Mouse (Mus musculus) hindbrain, postnatal 0 days (tissue): ENCODE measurements around the gene Fbln1. TPM values are rescaled to one million over a fixed set of nuclear protein-coding genes. Genes with fewer than 3 reads are reported as not detected.

ENCODE experiments used
- ATAC-seq: fragments of 200-750 bp; cut with Nextera tagmentation; 2 replicates; pipeline ENCODE4 v1.8.0; 2017; ENCODE audit warnings: mild to moderate bottlenecking, moderate TSS enrichment, moderate library complexity
- DNase-seq: peaks from one replicate; pipeline ENCODE4 v3.0.0-alpha.2; 2015; ENCODE audit warnings: low spot score
- H3K27ac ChIP-seq: fragments of 300-500 bp; sonication (generic); 2 replicates; pipeline ENCODE4 v1.5.1; 2014; ENCODE audit warnings: mild to moderate bottlenecking
- H3K27me3 ChIP-seq: fragments of 300-500 bp; sonication (generic); 2 replicates; pipeline ENCODE4 v1.6.1; 2014; ENCODE audit warnings: low read length, mixed read lengths; ENCODE audit not compliant: insufficient read depth
- H3K36me3 ChIP-seq: fragments of 300-500 bp; sonication (generic); 2 replicates; pipeline ENCODE4 v1.6.1; 2014; ENCODE audit warnings: low read length, mixed read lengths; ENCODE audit not compliant: insufficient read depth
- H3K4me1 ChIP-seq: fragments of 300-500 bp; sonication (generic); 2 replicates; pipeline ENCODE4 v1.6.1; 2014; ENCODE audit warnings: antibody characterized with exemption, low read length, mixed read lengths; ENCODE audit not compliant: insufficient read depth
- H3K4me2 ChIP-seq: fragments of 300-500 bp; sonication (generic); 2 replicates; pipeline ENCODE4 v1.6.1; 2014; ENCODE audit warnings: low read depth, mild to moderate bottlenecking, low read length, moderate library complexity, mixed read lengths
- H3K4me3 ChIP-seq: fragments of 300-500 bp; sonication (generic); 2 replicates; pipeline ENCODE4 v1.5.1; 2014; ENCODE audit warnings: low read length
- H3K9ac ChIP-seq: fragments of 300-500 bp; sonication (generic); replicated peaks from 2 replicates; pipeline ENCODE4 v1.6.1; 2014; ENCODE audit warnings: mild to moderate bottlenecking, low read length, moderate library complexity, mixed read lengths
- H3K9me3 ChIP-seq: fragments of 300-500 bp; sonication (generic); 2 replicates; pipeline ENCODE4 v1.6.1; 2016; ENCODE audit warnings: low read length, mixed read lengths
- CTCF ChIP-seq: IDR thresholded peaks from 2 replicates; pipeline ENCODE4 v1.5.1; 2016; ENCODE audit warnings: antibody characterized with exemption, control low read depth, low read depth
- WGBS: fragments of 180-500 bp; shearing (Covaris S2); extraction: QIAGEN DNeasy Blood & Tissue Kit; methylation state at CpG from one replicate; pipeline ENCODE4 v1.1.7; 2014; 5-methylcytosine and 5-hydroxymethylcytosine counted together
- polyA plus RNA-seq: library from polyadenylated mRNA; unstranded; fragments of >200 nt; fragmentation: Nextera tagmentation; extraction: Ambion mirVana; gene quantifications from 2 replicates; pipeline ENCODE4 v1.2.1, GENCODE M21; 2015
- total RNA-seq: library from RNA; depleted of rRNA; stranded (reverse); fragments of >200 nt; gene quantifications from 2 replicates; pipeline ENCODE4 v1.2.3, GENCODE M21; 2014

Gene Fbln1
- total and polyA plus RNA-seq, 2 experiments from 2014 or later, result 48.3 to 73.9 TPM

GRCm38 (mm10) chr15:85284651-85285050 lies 78.9 kb downstream of the Fbln1 start:
- ATAC-seq (no peak), DNase-seq (no peak)
- no peak overlapping the region for H3K4me3 ChIP-seq
- 76% methylated on average over 6 of the region's 6 CpGs for WGBS
- H3K27ac ChIP-seq, result no peak overlapping the region
- no peak overlapping the region for H3K4me2 ChIP-seq
- no peaks in the 10 kb centered on the region for H3K9me3 ChIP-seq
- no peak for TF ChIP-seq CTCF
- no peaks in the 10 kb centered on the region for H3K27me3 ChIP-seq
- 0 out of 2 replicates have a peak, but pooled peaks cover 4% of the 10 kb centered on the region for H3K4me1 ChIP-seq
- H3K36me3 ChIP-seq, result no peaks in the 10 kb centered on the region
- no peak overlapping the region for H3K9ac ChIP-seq

- Histone ChIP-seq H3K4me1 (peaks cover 22% of the 10 kb centered on the region), H3K9ac (no peak overlapping the region), H3K4me2 (no peak overlapping the region), H3K9me3 (no peaks in the 10 kb centered on the region), H3K36me3 (no peaks in the 10 kb centered on the region), H3K27me3 (no peaks in the 10 kb centered on the region), H3K27ac (no peak overlapping the region), H3K4me3 (no peak overlapping the region)
- peak; percentile 48 for TF ChIP-seq CTCF
- WGBS, result 89% methylated on average over 3 of the region's 3 CpGs
- ATAC-seq, result no peak
- no peak for DNase-seq
Measured at GRCm38 (mm10) chr15:85294632-85295031, 88.9 kb downstream of the Fbln1 start.

DNA sequence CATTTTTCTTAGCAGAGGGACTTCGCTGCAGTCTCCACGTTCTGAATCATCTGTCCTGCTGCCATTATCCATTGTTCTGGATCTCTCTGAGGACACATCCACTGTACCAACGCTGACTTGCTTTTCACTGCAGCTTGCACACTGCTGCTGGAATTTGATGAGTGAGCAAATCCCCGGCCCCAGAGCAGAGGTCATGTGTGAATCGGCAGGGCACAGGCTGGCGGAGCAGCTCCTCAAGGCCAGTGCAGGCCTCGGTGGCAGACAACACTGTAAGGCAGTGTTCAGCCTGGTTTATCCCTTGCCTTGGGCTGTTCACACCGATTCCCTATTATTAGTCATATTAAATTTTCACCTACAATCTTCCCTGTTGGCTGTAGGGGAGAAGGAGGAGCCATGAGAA lies 89.8 kb downstream of the Fbln1 start:
- WGBS, result 42% methylated on average over 8 of the region's 8 CpGs

DNA sequence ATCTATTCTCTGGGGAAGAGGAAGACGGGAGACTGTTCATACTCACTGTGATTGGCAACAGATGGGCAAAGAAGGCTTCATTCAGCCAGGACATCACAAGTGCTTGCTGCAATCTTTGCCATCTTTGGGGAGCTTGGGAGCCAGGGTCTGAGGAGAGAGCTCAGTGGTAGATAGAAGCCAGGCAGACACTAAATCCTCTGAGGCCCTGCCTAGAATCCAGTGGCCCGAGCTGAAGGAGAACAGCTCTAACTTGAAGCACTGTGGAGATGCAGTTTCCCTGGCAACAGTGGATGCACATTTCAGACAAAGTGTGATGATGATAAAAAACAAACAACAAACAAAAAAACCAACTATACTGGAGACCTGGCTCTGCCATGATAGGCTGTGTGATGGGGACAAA lies 90.2 kb downstream of the Fbln1 start:
- DNase-seq (peak; percentile 34), ATAC-seq (no peak)
- no peaks in the 10 kb centered on the region for H3K27me3 ChIP-seq
- peak overlapping the region; percentile 36; the same call in 1 of the 2 replicates for H3K27ac ChIP-seq
- WGBS, result 14% methylated on average over 2 of the region's 2 CpGs
- no peak overlapping the region for H3K4me2 ChIP-seq
- H3K4me3 ChIP-seq, result no peak overlapping the region
- no peaks in the 10 kb centered on the region for H3K9me3 ChIP-seq
- H3K36me3 ChIP-seq, result no peaks in the 10 kb centered on the region
- no peak overlapping the region for H3K9ac ChIP-seq
- peaks cover 22% of the 10 kb centered on the region for H3K4me1 ChIP-seq
- TF ChIP-seq CTCF, result no peak

More for the DNA sequence above, 89.8 kb downstream of the Fbln1 start:
- Histone ChIP-seq H3K27me3 (no peaks in the 10 kb centered on the region), H3K4me2 (no peak overlapping the region), H3K27ac (peak overlapping the region; percentile 36; the same call in 1 of the 2 replicates), H3K9me3 (no peaks in the 10 kb centered on the region), H3K9ac (no peak overlapping the region), H3K36me3 (no peaks in the 10 kb centered on the region), H3K4me1 (peaks cover 22% of the 10 kb centered on the region), H3K4me3 (no peak overlapping the region)
- no peak for TF ChIP-seq CTCF
- ATAC-seq, result no peak
- DNase-seq, result peak; percentile 28

DNA sequence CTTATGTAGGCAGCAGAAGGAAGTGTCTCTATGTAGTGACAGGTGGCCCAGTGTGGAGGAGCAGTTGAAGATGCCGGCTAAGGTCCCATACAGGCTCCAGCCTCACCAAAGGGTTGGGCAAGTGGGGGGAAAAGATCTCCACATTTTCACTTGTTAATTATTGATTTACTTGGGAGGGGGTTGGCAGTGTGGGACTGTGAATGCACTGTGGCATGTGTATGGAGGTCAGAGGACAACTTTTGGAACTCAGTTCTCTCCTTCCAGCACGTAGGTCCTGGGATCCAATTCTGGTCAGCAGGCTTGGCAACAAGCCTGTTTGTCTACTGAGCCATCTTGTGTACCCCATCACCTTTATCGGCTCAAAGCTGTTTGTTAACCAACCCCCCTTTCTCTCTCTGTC lies 90.8 kb downstream of the Fbln1 start:
- Histone ChIP-seq H3K9ac (no peak overlapping the region), H3K9me3 (no peaks in the 10 kb centered on the region), H3K36me3 (no peaks in the 10 kb centered on the region), H3K4me2 (no peak overlapping the region), H3K4me3 (no peak overlapping the region), H3K27me3 (no peaks in the 10 kb centered on the region), H3K4me1 (peaks cover 22% of the 10 kb centered on the region), H3K27ac (peak overlapping the region; percentile 36; the same call in 1 of the 2 replicates)
- ATAC-seq (no peak), DNase-seq (no peak)
- TF ChIP-seq CTCF, result no peak
- WGBS, result 72% methylated on average over 3 of the region's 3 CpGs

GRCm38 (mm10) chr15:85298167-85298781 lies 92.5 kb downstream of the Fbln1 start:
- ATAC-seq (no peak), DNase-seq (no peak)
- no peak overlapping the region for H3K4me3 ChIP-seq
- H3K4me1 ChIP-seq, result peaks cover 22% of the 10 kb centered on the region
- peak overlapping the region; percentile 19; the same call in 1 of the 2 replicates for H3K4me2 ChIP-seq
- H3K27me3 ChIP-seq, result no peaks in the 10 kb centered on the region
- 48% methylated on average over 17 of the region's 17 CpGs for WGBS
- no peak overlapping the region for H3K27ac ChIP-seq
- TF ChIP-seq CTCF, result no peak
- 0 out of 2 replicates have a peak, but pooled peaks cover 2% of the 10 kb centered on the region for H3K9me3 ChIP-seq
- no peak overlapping the region for H3K9ac ChIP-seq
- no peaks in the 10 kb centered on the region for H3K36me3 ChIP-seq

- H3K9me3 ChIP-seq, result 0 out of 2 replicates have a peak, but pooled peaks cover 2% of the 10 kb centered on the region
- H3K27ac ChIP-seq, result no peak overlapping the region
- peaks cover 22% of the 10 kb centered on the region for H3K4me1 ChIP-seq
- WGBS, result 84% methylated on average over 9 of the region's 9 CpGs
- no peaks in the 10 kb centered on the region for H3K27me3 ChIP-seq
- H3K36me3 ChIP-seq, result no peaks in the 10 kb centered on the region
- TF ChIP-seq CTCF, result no peak
- H3K4me2 ChIP-seq, result no peak overlapping the region
- DNase-seq, result no peak
- no peak overlapping the region for H3K4me3 ChIP-seq
- H3K9ac ChIP-seq, result no peak overlapping the region
- ATAC-seq, result no peak
Measured at GRCm38 (mm10) chr15:85298946-85299345, 93.2 kb downstream of the Fbln1 start.
